Mouse (Mus musculus): ENCODE measurements around the gene Cap1.

- TF ChIP-seq CHD2 (IDR thresholded peaks at IDR 0.05; ENCODE audit: low read depth, low read length) (no peak), HCFC1 (IDR thresholded peaks at IDR 0.05; ENCODE audit: borderline replicate concordance, insufficient read depth, low read length) (no peak), MAFK (IDR thresholded peaks at IDR 0.05; ENCODE audit: insufficient read depth, low read depth, low read length) (no peak), ZNF384 (IDR thresholded peaks at IDR 0.05; ENCODE audit: low read depth, low read length) (no peak), ZC3H11A (IDR thresholded peaks at IDR 0.05; ENCODE audit: borderline replicate concordance, low read depth, low read length) (no peak)
Observed at GRCm38 (mm10) chr4:122915985-122916384, 30.1 kb upstream of the Cap1 start.
